16 mouse cellular contexts compared by ENCODE assay signal in genomic region chr17:73273809-73274208, GRCm38 (mm10).
DNase-seq lines count a peak whose midpoint lies in the region; ATAC-seq and TF ChIP-seq lines count a peak whose summit lies in the region.
"Had no signal": no experiment of that assay in that cellular context is flagged by ENCODE, and none has a peak within 500 bp of the region (broad histone marks: within the 10 kb centered on the region; RNA-seq: fewer than 3 reads in every experiment).

No protein-coding gene starts in this region.

- ATAC-seq in erythroid progenitor cell, adult 5-6 weeks (replicated peaks; ENCODE audit: low FRiP score, poor library complexity, severe bottlenecking): no peak
- ATAC-seq: hindbrain, postnatal 0 days had no signal

- peaks cover 4% of the 10 kb centered on the region; the same call in 1 of the 2 replicates for H3K4me1 ChIP-seq in bone marrow, adult 2 months (ENCODE audit: control insufficient read depth, insufficient read depth, low read length)
- H3K4me1 ChIP-seq: embryonic facial prominence, embryonic 12.5 days; forebrain, embryonic 10.5 days had no signal

- DNase-seq in lung, postnatal 36 days: peak; percentile 21
- DNase-seq in lung, postnatal 4 days: no peak
- peak; percentile 40 for DNase-seq in CD4-positive helper T cell, adult 2 months (ENCODE audit: low read depth, low spot score)
- peak; percentile 64 for DNase-seq in naive thymus-derived CD4-positive, alpha-beta T cell, adult 2 months (ENCODE audit: low read depth)
- DNase-seq in urinary bladder, postnatal 36 days (ENCODE audit: low spot score in 2 of 2): no peak
- DNase-seq in neural tube, embryonic 10.5 days (ENCODE audit: extremely low spot score, low spot score): no peak
- DNase-seq: adrenal gland, adult 8-10 months; cerebellum, postnatal 14 days; lung, postnatal 14 days; right cerebral cortex, postnatal 14 days had no signal

- TF ChIP-seq POLR2A in bone marrow, adult 2 months (IDR thresholded peaks at IDR 0.05; ENCODE audit: borderline replicate concordance, control insufficient read depth, low read depth, low read length): no peak

- TF ChIP-seq CTCF in bone marrow, adult 2 months (IDR thresholded peaks at IDR 0.05; ENCODE audit: control insufficient read depth, insufficient read depth, low read length): peak; percentile 14; the same call in 1 of the 2 replicates

- 25% methylated on average over 7 of the region's 7 CpGs for WGBS in bone marrow, adult 2 months

- H3K27ac ChIP-seq in bone marrow, adult 2 months (ENCODE audit: control insufficient read depth, insufficient read depth, low read depth, low read length, poor library complexity): peak overlapping the region; percentile 94
- H3K27ac ChIP-seq: embryonic facial prominence, embryonic 12.5 days; forebrain, embryonic 10.5 days; hindbrain, postnatal 0 days; layer of hippocampus, adult 2 months had no signal

- H3K4me3 ChIP-seq in bone marrow, adult 2 months (replicated peaks; ENCODE audit: control insufficient read depth, low read depth, low read length): no peak overlapping the region
- H3K4me3 ChIP-seq: embryonic facial prominence, embryonic 12.5 days; forebrain, embryonic 10.5 days; layer of hippocampus, adult 2 months had no signal

Comparison
In these comparisons a context has a peak if more than half of its experiments do, and no peak if none do; other contexts are left out.
1. DNase-seq: peak in lung, postnatal 36 days (single experiment), CD4-positive helper T cell, adult 2 months (single experiment) and naive thymus-derived CD4-positive, alpha-beta T cell, adult 2 months (single experiment); none in lung, postnatal 4 days (0 of 2), urinary bladder, postnatal 36 days (0 of 2) and neural tube, embryonic 10.5 days (single experiment).